Mouse (Mus musculus) intestine, postnatal 0 days (tissue): ENCODE measurements around the gene Oprm1. TPM values are rescaled to one million over a fixed set of nuclear protein-coding genes. Genes with fewer than 3 reads are reported as not detected.
A peak's percentile ranks its signal among the peaks of the same experiment; 100 is the strongest.

Source experiments
- ATAC-seq: fragments of 200-750 bp; cut with Nextera tagmentation; 2 replicates; pipeline ENCODE4 v1.8.0; 2017; ENCODE audit warnings: mild to moderate bottlenecking, moderate TSS enrichment, moderate library complexity
- H3K27ac ChIP-seq: fragments of 300-500 bp; sonication (generic); 2 replicates; pipeline ENCODE4 v1.5.1; 2014; ENCODE audit warnings: mild to moderate bottlenecking, low read depth, low read length, moderate library complexity
- H3K27me3 ChIP-seq: fragments of 300-500 bp; sonication (generic); replicated peaks from 2 replicates; pipeline ENCODE4 v1.6.1; 2014; ENCODE audit warnings: low read length, mixed read lengths; ENCODE audit not compliant: control insufficient read depth, insufficient read depth
- H3K36me3 ChIP-seq: fragments of 300-500 bp; sonication (generic); 2 replicates; pipeline ENCODE4 v1.6.1; 2014; ENCODE audit warnings: mild to moderate bottlenecking, moderate library complexity; ENCODE audit not compliant: control insufficient read depth, insufficient read depth
- H3K4me1 ChIP-seq: fragments of 300-500 bp; sonication (generic); replicated peaks from 2 replicates; pipeline ENCODE4 v1.6.1; 2014; ENCODE audit warnings: antibody characterized with exemption, low read length, mixed read lengths; ENCODE audit not compliant: control insufficient read depth, insufficient read depth
- H3K4me2 ChIP-seq: fragments of 300-500 bp; sonication (generic); replicated peaks from 2 replicates; pipeline ENCODE4 v1.6.1; 2014; ENCODE audit warnings: low read depth, mild to moderate bottlenecking, moderate library complexity
- H3K4me3 ChIP-seq: fragments of 300-500 bp; sonication (generic); 2 replicates; pipeline ENCODE4 v1.5.1; 2014; ENCODE audit warnings: low read depth, low read length
- H3K9ac ChIP-seq: fragments of 300-500 bp; sonication (generic); 2 replicates; pipeline ENCODE4 v1.6.1; 2014; ENCODE audit warnings: mild to moderate bottlenecking, low read depth, low read length
- H3K9me3 ChIP-seq: fragments of 300-500 bp; sonication (generic); 2 replicates; pipeline ENCODE4 v1.6.1; 2016; ENCODE audit warnings: mixed run types; ENCODE audit not compliant: control insufficient read depth
- CTCF ChIP-seq: sonication (generic); IDR thresholded peaks from 2 replicates; pipeline ENCODE4 v1.5.1; 2016; ENCODE audit warnings: low read depth, mild to moderate bottlenecking, control low read depth, antibody characterized with exemption, moderate library complexity
- whole genome bisulfite sequencing: fragments of 180-500 bp; shearing (Covaris S2); extraction: QIAGEN DNeasy Blood & Tissue Kit; methylation state at CpG from one replicate; pipeline ENCODE4 v1.1.7; 2014; 5-methylcytosine and 5-hydroxymethylcytosine counted together
- polyA plus RNA-seq: library from polyadenylated mRNA; unstranded; fragments of >200 nt; fragmentation: Nextera tagmentation; extraction: Ambion mirVana; gene quantifications from 2 replicates; pipeline ENCODE4 v1.2.1, GENCODE M21; 2015

Oprm1 gene
- polyA plus RNA-seq, 1 experiment from 2014 or later = 0.29 TPM

GRCm38 (mm10) chr10:6901819-6902393 is 143.6 kb downstream of the Oprm1 start:
- H3K36me3 ChIP-seq = no peaks in the 10 kb centered on the region
- no peak overlapping the region for H3K27ac ChIP-seq
- H3K4me2 ChIP-seq = no peak overlapping the region
- H3K4me1 ChIP-seq = no peaks in the 10 kb centered on the region
- H3K9me3 ChIP-seq = no peaks in the 10 kb centered on the region
- TF ChIP-seq CTCF = no peak
- H3K27me3 ChIP-seq = no peaks in the 10 kb centered on the region
- no peak overlapping the region for H3K9ac ChIP-seq
- no peak overlapping the region for H3K4me3 ChIP-seq
- WGBS = 88% methylated on average over 3 of the region's 3 CpGs
- no peak for ATAC-seq

DNA sequence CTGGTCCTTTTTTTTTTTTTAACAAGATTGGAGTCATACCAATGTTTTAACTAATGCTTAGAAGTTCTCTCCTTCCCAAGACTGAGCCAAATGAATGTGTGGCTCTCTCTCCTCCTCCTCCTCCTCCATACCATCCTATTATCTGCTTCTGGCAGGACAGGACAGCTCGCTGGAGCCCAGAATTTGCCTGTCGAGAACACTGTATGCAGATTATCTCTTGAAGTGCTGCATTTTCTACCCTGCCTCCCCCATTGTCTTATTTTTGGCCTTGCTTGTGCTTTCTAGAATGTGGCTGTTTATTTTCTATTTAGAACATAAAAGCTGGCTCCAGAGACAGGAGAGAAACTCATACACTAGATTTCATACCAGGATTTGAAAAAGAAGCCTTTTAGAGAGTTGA is 151.5 kb downstream of the Oprm1 start:
- 78% methylated on average over 2 of the region's 2 CpGs for WGBS
- H3K27ac ChIP-seq = no peak overlapping the region
- H3K4me1 ChIP-seq = no peaks in the 10 kb centered on the region
- no peak overlapping the region for H3K4me3 ChIP-seq
- H3K27me3 ChIP-seq = no peaks in the 10 kb centered on the region
- H3K36me3 ChIP-seq = no peaks in the 10 kb centered on the region
- no peak overlapping the region for H3K4me2 ChIP-seq
- H3K9me3 ChIP-seq = no peaks in the 10 kb centered on the region
- H3K9ac ChIP-seq = no peak overlapping the region
- TF ChIP-seq CTCF = no peak
- no peak for ATAC-seq

DNA sequence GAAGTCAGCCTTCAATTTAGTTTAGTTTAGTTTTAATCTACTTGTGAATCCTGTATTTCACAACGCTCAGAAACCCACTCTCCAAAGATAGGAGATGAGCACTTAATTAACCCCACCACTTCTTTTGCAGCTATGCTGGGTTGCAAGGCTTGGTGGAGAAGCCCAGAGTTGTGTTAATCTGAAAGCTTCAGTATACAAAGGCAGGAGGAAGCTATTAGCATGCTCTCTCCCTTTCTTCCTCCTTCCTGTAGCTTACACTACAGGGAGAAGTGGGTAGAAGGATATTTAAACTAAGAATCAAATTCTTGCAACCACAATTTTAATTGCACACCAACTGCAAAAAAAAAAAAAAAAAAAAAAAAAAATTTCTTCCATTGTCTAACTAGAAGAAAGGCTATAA is 157.7 kb downstream of the Oprm1 start:
- no peak overlapping the region for H3K9ac ChIP-seq
- WGBS = 59% methylated on average over 1 of the region's 1 CpGs
- H3K4me2 ChIP-seq = no peak overlapping the region
- H3K4me3 ChIP-seq = no peak overlapping the region
- no peak for ATAC-seq
- no peaks in the 10 kb centered on the region for H3K36me3 ChIP-seq
- TF ChIP-seq CTCF = no peak
- H3K9me3 ChIP-seq = no peaks in the 10 kb centered on the region
- no peak overlapping the region for H3K27ac ChIP-seq
- H3K4me1 ChIP-seq = 0 out of 2 replicates have a peak, but pooled peaks cover 2% of the 10 kb centered on the region
- H3K27me3 ChIP-seq = no peaks in the 10 kb centered on the region

GRCm38 (mm10) chr10:6916545-6917257 is 158.4 kb downstream of the Oprm1 start:
- Histone ChIP-seq H3K9ac (no peak overlapping the region), H3K4me2 (no peak overlapping the region), H3K27ac (no peak overlapping the region), H3K4me1 (0 out of 2 replicates have a peak, but pooled peaks cover 2% of the 10 kb centered on the region), H3K36me3 (no peaks in the 10 kb centered on the region), H3K4me3 (no peak overlapping the region), H3K27me3 (no peaks in the 10 kb centered on the region), H3K9me3 (no peaks in the 10 kb centered on the region)
- ATAC-seq = no peak
- no peak for TF ChIP-seq CTCF
- 34% methylated on average over 6 of the region's 6 CpGs for WGBS

DNA sequence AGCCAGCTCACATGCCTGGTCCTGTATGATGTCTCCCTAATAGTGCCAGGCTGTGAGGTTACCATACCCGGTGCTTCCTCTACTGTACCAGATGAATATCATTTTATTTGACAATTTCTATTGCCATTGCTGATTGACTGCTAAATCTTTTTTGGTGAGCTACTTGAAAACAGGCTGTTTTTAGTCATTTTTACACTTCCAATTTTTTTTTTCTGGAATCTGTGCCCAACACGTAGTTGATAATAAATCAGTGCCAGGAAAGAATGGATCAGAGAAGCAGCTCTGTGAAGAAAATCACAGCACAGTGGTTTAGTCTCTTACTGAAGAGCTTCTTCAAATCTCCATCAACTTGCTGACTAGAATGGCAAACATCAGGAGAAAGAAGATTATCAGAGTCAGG is 168.4 kb downstream of the Oprm1 start:
- ATAC-seq = no peak
- H3K4me2 ChIP-seq = no peak overlapping the region
- H3K27ac ChIP-seq = no peak overlapping the region
- H3K4me3 ChIP-seq = no peak overlapping the region
- H3K9me3 ChIP-seq = no peaks in the 10 kb centered on the region
- no peak overlapping the region for H3K9ac ChIP-seq
- no peaks in the 10 kb centered on the region for H3K4me1 ChIP-seq
- no peak for TF ChIP-seq CTCF
- H3K27me3 ChIP-seq = no peaks in the 10 kb centered on the region
- WGBS = 84% methylated on average over 2 of the region's 2 CpGs
- H3K36me3 ChIP-seq = no peaks in the 10 kb centered on the region

GRCm38 (mm10) chr10:6927600-6928223 is 169.4 kb downstream of the Oprm1 start:
- no peak overlapping the region for H3K4me3 ChIP-seq
- no peak overlapping the region for H3K9ac ChIP-seq
- H3K4me2 ChIP-seq = no peak overlapping the region
- WGBS = 58% methylated on average over 4 of the region's 4 CpGs
- H3K27me3 ChIP-seq = no peaks in the 10 kb centered on the region
- peak; percentile 55 for ATAC-seq
- TF ChIP-seq CTCF = no peak
- H3K4me1 ChIP-seq = no peaks in the 10 kb centered on the region
- H3K27ac ChIP-seq = no peak overlapping the region
- H3K36me3 ChIP-seq = no peaks in the 10 kb centered on the region
- no peaks in the 10 kb centered on the region for H3K9me3 ChIP-seq
